ENCODE assay signal across 19 mouse cellular contexts in genomic region chr8:53368640-53369039, GRCm38 (mm10).
"Had no signal": no experiment of that assay in that cellular context is flagged by ENCODE, and none has a peak within 500 bp of the region (broad histone marks: within the 10 kb centered on the region; RNA-seq: fewer than 3 reads in every experiment).

No protein-coding gene starts in this region.

- H3K36me3 ChIP-seq: kidney, embryonic 15.5 days; liver, embryonic 13.5 days; neural tube, embryonic 12.5 days; neural tube, embryonic 15.5 days had no signal

- H3K4me1 ChIP-seq: kidney, embryonic 15.5 days; liver, embryonic 13.5 days; neural tube, embryonic 12.5 days; neural tube, embryonic 15.5 days had no signal

- H3K27ac ChIP-seq: kidney, embryonic 15.5 days; left cerebral cortex, adult 2 months; liver, embryonic 13.5 days; neural tube, embryonic 12.5 days; neural tube, embryonic 15.5 days; stomach, postnatal 0 days had no signal

- H3K27me3 ChIP-seq: kidney, embryonic 15.5 days; liver, embryonic 13.5 days; neural tube, embryonic 12.5 days; neural tube, embryonic 15.5 days had no signal

- H3K4me3 ChIP-seq: kidney, embryonic 15.5 days; left cerebral cortex, adult 2 months; liver, embryonic 13.5 days; neural tube, embryonic 12.5 days; neural tube, embryonic 15.5 days had no signal

- DNase-seq: kidney, postnatal 10 days; kidney, postnatal 36 days; layer of hippocampus, postnatal 36 days; liver, embryonic 13.5 days; lung, adult 2 months; lung, postnatal 14 days; lung, postnatal 4 days; right cerebral cortex, adult 18-20 months; right cerebral cortex, postnatal 14 days; right cerebral cortex, postnatal 4 days; thymus, adult 2 months; thymus, postnatal 14 days; thymus, postnatal 4 days had no signal

- H3K9me3 ChIP-seq: kidney, embryonic 15.5 days; liver, embryonic 13.5 days; neural tube, embryonic 12.5 days; neural tube, embryonic 15.5 days had no signal

- H3K9ac ChIP-seq: kidney, embryonic 15.5 days; liver, embryonic 13.5 days; neural tube, embryonic 12.5 days; neural tube, embryonic 15.5 days had no signal

- H3K4me2 ChIP-seq: kidney, embryonic 15.5 days; liver, embryonic 13.5 days; midbrain, embryonic 11.5 days; neural tube, embryonic 12.5 days; neural tube, embryonic 15.5 days had no signal
